Mouse (Mus musculus) heart, postnatal 25 days (tissue): Measurements from ENCODE around the gene Olfr1357. TPM values are rescaled to one million over a fixed set of nuclear protein-coding genes. Genes with fewer than 3 reads are reported as not detected.
"Not testable (repeated sequence)": the region's sequence is repeated elsewhere in the genome, so short reads cannot be mapped to it uniquely, and the experiment has no call there.

Experiments
- DNase-seq: peaks from one replicate; pipeline ENCODE4 v3.0.0; 2022; ENCODE audit warnings: low spot score
- intact Hi-C: fragments of 180-260 bp; cut with DNase I; formaldehyde crosslinking; loops from one replicate; pipeline ENCODE4 v1.15.1; 2025
- total RNA-seq, 2 experiments: library from RNA; stranded (reverse); gene quantifications; 2 replicates each; pipeline ENCODE4 v1.2.3; 2021

The Olfr1357 gene
- not detected for total RNA-seq

DNA sequence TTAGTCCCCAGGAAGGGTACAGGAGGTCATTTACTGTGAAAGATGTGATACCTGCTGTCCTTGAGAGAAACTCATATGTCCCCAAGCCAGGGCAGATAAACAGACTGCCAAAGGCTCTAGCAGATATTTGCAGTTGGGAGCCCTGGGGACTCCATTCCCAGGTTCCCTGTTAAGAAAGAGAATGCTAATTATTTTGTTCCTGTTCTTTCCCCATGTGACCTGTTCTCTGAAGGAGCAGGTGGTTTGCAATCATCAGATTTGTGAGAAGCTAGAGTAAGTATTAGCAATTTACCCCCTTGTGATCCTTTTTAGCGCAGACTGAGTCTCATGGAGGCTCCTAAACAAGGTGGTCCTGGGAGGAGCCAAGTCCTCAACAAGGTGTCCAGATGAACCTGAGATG is at the start of gene Olfr1357:
Gene Olfr1357 (minus strand): TSS at position 101 of the 400 bp plus-strand sequence.
- intact Hi-C loops, result no loop called here
- DNase-seq, result no peak

DNA sequence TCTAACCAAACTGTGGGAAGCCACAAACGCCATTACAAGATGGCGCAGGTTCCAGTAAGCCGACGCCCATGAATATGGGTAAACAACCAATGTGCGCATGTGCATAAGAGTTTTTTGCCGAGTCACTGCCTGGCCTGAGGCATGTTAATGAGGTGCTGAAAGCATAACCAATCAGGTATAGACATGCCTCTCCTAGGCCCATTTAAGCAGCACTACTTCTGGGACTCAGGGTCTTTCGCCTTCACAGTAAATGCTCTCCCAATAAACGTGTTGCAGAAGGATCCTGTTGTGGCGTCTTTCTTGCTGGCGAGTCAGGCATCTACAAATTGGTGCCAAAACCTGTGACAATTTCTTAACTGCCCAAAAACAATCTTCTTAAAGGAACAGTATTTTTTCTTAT is 48.8 kb upstream of the Olfr1357 start:
- intact Hi-C loops, DNase-seq: not testable (repeated sequence)

DNA sequence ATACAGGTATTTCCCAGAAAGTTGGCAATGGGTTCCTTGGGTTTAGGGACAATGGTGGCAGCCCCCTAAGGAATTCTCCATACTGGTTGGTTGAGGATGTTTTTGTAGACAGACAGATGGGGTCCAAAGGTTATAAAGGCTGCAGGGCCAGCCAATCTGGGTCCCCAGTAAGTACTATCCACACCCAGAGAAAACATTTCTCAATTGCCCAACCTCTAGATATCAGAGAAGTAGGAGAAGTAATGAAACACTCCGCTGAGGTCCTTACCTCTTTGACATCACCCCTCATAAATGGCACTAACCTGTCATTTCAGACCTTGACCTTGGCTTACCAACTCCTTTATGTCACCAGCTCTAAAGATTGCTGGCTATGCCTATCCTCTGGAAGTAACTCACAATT is 46.7 kb upstream of the Olfr1357 start:
- intact Hi-C loops, result no loop called here
- no peak for DNase-seq

DNA sequence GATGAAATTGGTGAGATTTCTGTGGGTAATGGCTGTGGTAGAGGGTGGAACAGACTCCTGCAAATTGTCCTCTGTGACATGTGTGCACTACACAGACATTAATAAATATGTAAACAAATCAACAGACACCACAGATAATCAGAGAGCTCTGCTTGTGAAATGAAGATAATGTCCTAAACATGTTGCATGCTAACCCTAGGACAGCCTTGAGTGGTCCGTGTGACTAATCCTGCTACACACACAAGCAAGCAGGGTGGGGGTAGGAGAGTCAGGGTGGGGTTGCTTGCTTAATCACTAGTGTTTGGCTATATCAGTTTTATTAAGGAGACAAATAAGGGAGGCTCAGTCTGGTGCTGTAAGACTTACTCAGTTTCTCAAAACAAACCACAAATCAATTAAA is 43.3 kb upstream of the Olfr1357 start:
- intact Hi-C loops, result no loop called here
- DNase-seq, result no peak

DNA sequence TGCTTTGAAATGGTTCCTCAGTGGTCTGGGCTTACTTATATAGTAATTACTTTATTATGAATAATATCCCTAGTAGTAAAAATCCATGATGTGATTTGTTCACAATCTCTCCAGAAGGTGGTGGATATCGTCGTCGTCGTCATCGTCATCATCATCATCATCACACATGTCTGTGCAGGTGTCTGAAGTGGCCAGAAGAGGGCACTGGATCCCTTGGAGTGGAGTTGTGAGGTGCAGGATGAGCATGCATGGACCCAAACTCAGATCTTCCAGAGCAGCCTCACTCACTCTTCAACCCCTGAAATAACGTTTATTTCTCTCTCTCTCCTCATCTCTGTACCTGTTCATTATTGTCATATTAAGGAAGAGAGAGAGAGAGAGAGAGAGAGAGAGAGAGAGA is 14.4 kb upstream of the Olfr1357 start:
- DNase-seq, result no peak
- intact Hi-C loops, result no loop called here

DNA sequence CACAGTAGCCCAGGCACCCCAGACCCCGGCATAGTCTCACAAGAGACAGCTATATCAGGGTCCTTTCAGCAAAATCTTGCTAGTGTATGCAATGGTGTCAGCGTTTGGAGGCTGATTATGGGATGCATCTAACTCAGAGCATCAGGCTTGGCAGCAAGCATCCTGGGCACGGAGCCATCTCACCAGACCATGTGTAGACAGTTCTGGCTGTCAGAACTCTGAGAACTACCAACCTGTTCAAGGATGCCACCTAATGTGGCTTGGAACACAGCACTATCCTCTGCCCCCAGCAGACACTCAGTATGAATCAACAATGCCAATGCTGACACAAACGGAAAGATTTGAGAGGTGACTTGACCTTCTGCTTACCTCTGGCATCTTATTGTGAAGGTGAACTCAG is 12.3 kb upstream of the Olfr1357 start:
- DNase-seq, result no peak
- intact Hi-C loops, result no loop called here

DNA sequence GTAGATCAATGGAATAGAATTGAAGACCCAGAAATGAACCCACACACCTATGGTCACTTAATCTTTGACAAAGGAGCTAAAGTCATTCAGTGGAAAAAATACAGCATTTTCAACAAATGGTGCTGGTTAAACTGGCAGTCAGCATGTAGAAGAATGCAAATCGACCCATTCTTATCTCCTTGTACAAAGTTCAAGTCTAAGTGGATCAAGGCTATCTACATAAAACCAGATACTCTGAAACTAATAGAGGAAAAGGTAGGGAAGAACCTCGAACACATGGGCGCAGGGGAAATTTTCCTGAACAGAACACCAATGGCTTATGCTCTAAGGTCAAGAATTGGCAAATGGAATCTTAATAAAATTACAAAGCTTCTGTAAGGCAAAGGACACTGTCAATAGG is 5.3 kb upstream of the Olfr1357 start:
- intact Hi-C loops, result not testable (repeated sequence)

DNA sequence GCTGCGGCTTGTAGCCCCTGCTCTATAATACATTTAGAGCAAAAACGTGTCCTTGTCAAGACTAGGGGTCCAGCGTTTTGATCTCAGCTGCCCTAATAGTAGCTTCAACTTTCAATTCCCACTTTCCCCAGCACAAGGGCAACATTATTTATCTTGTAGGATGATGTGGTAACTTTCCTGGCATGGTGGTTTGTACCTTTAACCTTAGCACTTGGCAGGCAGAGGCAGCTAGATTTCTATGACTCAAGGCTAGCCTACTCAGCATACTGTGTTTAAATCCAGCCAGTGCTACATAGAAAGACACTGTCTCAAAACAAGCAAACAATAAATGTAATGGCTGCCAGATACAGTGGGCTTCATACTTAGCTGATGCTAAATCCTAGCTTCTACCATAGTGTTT is 10.3 kb downstream of the Olfr1357 start:
- intact Hi-C loops, result loop anchor here (5.0 kb wide), 1 partner anchor 85 kb away; no protein-coding TSS in a partner anchor
- no peak for DNase-seq

More for the DNA sequence above, 5.3 kb upstream of the Olfr1357 start:
- not testable (repeated sequence) for DNase-seq

DNA sequence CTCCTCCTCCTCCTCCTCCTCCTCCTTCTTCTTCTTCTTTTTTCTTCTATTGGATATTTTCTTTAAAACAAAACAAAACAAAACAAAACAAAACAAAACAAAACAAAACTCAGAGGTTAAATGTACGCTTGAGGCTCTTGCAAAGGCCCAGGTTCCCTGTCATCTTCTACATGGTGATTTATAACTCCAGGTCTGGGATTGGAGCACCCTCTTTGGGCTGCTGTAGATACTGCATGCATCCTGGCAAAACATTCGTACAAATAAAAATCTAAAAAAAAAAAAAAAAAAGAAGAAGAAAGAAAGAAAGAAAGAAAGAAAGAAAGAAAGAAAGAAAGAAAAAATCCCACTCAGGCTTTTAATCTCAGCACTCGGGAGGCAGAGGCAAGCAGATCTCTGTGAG is 12.8 kb downstream of the Olfr1357 start:
- DNase-seq, result no peak
- intact Hi-C loops, result loop anchor here (1.0 to 5.0 kb wide), 3 partner anchors 64 to 166 kb away; no protein-coding TSS in a partner anchor

DNA sequence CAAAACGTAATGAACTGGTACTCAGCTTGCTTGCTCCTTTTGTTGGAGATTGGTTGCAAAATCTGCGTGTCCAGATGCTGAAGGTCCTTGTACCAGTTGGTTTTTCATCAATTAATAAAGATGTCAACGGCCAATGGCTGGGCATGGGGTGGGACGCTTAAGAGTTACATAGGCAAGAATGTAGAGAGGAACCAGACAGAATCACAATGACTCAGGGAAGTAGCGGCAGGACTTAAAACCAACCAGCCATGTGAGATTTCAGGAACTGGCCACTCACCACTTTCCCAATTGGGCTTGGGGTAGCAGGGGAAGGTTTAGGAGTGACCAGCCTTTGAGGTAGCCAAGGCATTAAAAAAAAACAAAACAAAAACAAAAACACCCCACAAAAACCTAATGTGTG is 18.0 kb downstream of the Olfr1357 start:
- intact Hi-C loops, result loop anchor here (5.0 kb wide), 1 partner anchor 43 kb away; no protein-coding TSS in a partner anchor
- DNase-seq, result no peak

DNA sequence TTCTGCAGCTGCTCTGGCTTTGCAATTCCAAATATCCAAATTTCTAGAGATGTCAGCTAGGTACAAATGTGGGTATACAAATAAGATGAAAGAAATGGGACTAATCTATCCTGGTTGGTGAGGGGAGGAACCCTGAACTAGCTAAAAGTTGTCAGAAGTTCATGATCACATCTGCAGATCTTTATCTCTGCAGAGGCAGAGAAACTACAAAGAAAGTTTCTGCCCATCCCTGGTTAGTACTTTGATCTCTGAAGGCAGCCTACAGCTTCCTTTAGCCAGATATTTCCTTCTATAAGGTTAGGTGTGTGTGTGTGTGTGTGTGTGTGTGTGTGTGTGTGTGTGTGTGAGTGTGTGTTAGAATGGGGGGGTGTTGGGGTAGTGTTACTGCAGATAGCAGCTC is 23.3 kb downstream of the Olfr1357 start:
- DNase-seq, result no peak
- intact Hi-C loops, result no loop called here

DNA sequence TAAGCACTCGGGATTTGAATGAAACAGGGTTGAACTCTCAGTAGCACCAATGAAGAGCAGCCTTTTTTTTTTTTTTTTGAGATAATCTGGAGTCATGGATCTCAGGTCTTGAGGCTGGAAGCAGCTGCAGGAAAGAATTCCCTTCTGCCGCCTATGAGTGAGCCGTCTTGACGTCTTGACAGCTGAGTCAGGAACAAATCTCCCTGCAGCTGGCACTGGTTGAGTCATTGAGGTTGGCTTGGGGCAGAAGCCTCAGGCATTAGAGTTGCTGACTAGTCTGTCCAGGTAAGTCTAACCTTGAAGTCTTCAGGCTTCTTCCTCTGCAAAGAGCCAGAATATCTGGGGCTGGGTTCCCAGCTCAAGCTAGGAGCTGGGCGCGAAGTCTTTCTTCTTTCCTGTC is 23.7 kb downstream of the Olfr1357 start:
- no peak for DNase-seq
- intact Hi-C loops, result no loop called here

DNA sequence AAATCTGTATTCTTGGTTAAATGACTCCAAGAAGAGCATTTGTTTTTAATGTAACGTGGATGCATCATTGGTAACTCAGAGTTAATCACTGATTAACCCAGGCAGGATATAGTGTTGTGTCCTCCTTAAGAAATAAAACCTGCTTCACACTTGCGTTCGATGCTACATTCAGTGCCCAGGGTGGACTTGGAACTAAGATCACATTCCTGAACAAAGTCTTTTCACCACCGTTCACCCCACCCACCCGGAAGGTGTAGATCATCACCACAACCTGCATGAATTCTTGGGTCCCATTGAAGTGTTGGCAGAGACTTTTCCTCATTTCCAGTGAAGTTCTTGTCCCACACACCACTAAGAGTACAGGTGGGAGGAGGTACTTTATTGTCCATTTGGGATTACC is 24.1 kb downstream of the Olfr1357 start:
- DNase-seq, result no peak
- intact Hi-C loops, result no loop called here

DNA sequence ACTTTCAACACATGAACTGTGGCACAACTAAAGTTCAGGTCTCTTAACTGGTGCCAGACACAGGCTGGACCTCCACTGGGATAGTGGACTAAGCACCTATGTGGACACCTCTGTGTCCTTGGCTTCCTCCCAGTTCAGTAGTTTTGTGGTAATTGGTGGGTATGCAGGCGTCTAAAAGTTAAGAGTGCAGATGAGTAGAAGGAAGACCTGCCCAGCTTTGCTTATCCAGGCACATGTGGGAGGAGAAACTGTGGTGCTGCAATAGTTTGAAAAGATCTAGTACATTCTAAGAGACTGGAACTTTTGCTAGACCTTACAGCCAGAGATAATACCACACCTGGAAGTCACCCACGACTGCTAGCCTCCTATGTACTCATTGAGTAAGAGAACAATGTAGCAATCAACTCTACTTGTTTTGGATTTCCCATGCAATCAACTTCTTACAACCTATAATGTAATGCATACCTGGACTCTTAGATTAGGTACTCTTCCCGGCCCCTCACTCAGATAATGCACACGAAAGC is 25.0 kb downstream of the Olfr1357 start:
- DNase-seq, result no peak
- intact Hi-C loops, result no loop called here

DNA sequence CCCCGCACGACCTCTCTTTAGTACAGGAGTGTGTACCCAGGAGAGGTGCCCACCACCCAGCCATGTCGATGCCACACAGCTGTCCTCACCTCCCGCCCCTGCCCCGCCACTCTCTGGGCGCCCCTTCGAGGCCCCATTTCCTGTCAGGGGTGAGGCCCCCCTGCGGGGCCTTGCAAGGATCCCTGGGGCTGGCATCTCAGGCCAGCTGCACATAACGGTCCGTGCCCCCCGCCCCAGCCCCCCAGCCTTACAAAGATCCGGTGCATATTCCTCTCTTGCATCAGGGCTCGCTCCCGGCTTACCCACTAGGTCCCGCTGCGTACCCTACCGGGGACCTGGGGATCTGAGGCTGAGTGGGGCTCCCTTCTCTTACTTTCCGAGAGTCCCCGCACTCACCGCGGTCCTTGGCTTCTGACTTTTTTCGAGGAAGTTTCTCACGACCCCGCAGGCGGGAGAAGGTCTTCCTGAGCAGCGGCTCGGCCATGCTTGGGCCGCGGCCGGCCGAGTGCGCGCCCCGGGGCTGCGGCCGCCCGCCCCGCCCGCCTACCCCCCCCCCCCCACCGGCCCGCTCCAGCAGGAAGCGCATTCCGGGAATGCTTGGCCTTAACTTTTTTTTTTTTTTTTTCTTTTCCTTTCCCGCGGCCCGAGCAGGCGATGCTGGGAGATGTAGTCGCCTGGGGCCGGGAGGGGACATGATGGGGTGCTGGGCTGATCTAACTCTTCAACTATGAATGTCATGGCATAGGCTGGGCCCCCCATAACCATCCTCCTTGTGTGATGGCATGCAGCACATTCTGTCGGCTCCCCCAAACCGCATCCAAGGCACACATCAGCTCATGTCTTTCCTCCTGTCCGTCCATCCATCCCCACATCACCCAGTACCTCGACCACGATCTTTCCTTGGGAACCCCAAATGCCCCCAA is 26.2 kb downstream of the Olfr1357 start, which contains the start of gene Syde1:
Gene Syde1 (minus strand): TSS at position 559 of the 923 bp plus-strand sequence.
- peak; percentile 35 for DNase-seq
- intact Hi-C loops, result loop anchor here (2.0 kb wide), 1 partner anchor 15 kb away; no protein-coding TSS in a partner anchor

DNA sequence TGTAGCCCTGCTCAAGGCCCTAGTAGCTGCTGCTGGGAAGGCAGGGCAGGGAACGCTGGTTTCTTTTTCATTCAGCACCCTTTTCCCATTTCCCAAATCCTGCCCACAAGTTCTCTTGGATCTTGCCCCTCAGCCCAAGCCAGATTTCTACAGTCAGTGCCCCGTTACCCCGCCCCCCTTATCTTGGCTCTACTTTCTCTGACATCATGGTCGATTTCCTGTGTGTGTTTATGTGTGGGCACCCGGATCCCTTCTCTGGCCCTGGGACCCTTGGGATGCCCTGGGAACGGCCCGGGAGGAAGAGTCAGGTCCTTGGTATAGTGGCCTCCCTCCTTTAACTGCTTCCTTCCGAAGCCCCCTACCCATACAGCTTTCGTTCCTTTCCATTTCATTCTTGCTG is 27.1 kb downstream of the Olfr1357 start:
- intact Hi-C loops, result loop anchor here (2.0 kb wide), 1 partner anchor 14 kb away; no protein-coding TSS in a partner anchor
- DNase-seq, result no peak

DNA sequence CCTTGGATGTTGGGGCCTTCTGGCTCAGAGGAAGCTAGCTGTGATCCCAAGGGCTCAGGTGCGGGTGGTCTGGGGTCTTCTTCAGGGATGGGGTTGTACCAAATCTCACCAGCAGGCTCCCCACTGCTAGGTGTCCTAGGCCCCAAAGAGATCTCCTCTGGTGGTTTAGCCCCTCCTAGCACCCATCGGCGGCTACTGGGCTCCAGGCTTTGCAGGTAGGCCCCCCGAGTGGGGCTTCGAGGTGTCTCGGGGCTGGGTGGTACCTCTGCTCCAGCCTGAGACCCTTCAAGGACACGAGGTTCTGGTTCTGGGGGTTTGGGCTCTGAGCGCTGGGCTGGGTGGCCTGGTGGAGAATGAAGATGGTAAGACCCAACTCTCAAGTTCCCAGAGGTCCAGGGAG is 28.0 kb downstream of the Olfr1357 start:
- intact Hi-C loops, result loop anchor here (2.0 kb wide), 1 partner anchor 13 kb away; no protein-coding TSS in a partner anchor
- no peak for DNase-seq

DNA sequence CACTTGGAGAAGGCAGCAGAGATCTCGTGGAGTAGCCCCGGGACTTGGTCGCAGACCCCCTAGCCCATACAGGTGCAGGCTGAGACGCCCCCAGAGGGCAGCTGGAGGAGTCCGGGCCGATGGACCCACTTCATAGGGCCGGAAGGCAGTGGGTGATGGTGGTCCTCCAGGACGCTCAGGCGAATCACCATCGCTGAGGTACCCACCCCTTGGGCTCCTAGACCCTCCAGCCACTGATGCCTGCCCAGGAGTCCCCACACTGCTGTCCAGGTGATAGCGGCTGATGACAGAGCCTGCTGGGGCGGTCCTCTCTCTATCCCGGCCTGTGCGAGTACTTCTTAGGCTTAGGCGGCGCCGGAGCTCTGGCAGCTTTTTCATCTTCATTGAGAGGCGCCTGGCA is 28.6 kb downstream of the Olfr1357 start:
- intact Hi-C loops, result no loop called here
- no peak for DNase-seq

DNA sequence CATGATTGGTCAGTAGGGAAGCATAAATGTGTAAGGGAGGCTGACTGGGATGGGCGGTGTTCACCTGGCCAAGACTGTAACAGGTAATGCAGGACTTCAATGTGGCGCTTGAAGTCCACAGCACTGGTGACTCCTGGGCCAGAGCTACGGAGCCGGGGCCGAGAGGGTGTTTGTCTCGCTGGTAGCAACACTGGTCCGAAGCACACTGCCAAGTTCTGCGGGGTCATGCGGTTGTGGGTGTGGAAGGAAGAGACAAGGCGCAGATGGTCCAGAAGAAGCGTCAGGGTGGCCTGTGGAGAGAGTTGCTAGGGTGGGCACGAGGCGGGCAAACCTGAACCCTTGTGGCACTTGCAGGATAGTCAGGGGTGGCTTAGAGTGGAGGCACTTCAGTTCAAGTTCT is 31.8 kb downstream of the Olfr1357 start:
- intact Hi-C loops, result no loop called here
- no peak for DNase-seq

DNA sequence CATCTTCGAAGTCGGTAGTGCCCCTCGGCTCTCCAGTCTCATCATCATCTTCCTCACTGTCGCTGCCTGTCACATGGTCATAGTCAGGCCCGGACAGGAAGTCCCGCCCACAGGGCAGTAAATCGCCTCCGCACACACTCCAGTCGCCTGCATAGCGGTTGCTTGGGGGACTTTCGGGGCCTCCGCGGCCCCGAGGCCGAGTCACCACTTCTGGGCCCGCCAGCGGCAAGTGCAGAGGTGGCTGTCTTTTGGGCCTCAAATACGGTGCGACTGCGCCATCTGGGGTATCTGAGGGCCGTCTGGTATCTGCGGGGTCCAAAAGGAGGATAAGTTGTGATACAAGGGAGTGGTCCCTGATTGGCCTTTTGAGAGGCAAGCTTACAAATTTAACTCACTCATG is 32.3 kb downstream of the Olfr1357 start:
- DNase-seq, result no peak
- intact Hi-C loops, result no loop called here

DNA sequence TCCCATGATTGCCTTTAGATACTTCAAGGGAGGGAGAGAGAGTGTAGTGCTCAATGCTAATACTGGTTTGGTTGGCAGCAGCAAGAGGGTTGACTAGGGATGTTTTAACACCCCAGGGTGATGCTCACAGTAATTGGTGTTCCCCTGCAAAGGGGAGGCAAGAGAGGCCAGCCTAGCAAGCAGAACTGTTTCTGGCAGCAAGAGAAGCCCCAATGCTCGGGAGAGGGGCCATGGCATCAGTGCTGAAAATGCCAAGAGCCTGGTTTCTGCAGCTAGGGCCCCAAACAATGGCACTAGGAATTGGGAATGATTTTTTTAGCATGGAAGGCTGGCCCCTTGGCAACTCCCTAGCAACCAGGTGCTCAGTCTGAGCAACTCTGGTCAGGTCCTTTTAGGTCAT is 32.9 kb downstream of the Olfr1357 start:
- DNase-seq, result no peak
- intact Hi-C loops, result no loop called here
